Mouse (Mus musculus): Measurements from ENCODE around the gene Fam78b.

The Fam78b gene

GRCm38 (mm10) chr1:167001174-167001843, at the start of gene Fam78b:
Gene Fam78b (plus strand): TSS chr1:167001417.
- peak; percentile 26 to 84 for DNase-seq (ENCODE audit: inconsistent age in 2 of 2, low spot score in 1 of 2)

- peak; percentile 18 to 65 for DNase-seq (ENCODE audit: inconsistent age in 2 of 2, low spot score in 1 of 2)
Observed at GRCm38 (mm10) chr1:166964508-166964907, 36.7 kb upstream of the Fam78b start.

GRCm38 (mm10) chr1:166968271-166968670, 32.9 kb upstream of the Fam78b start:
- DNase-seq (ENCODE audit: inconsistent age in 2 of 2, low spot score in 1 of 2), result no peak

- DNase-seq (ENCODE audit: inconsistent age in 2 of 2, low spot score in 1 of 2), result no peak
Observed at GRCm38 (mm10) chr1:166973731-166974130, 27.5 kb upstream of the Fam78b start.

- no peak for DNase-seq (ENCODE audit: inconsistent age in 2 of 2, low spot score in 1 of 2)
Observed at GRCm38 (mm10) chr1:166978611-166979010, 22.6 kb upstream of the Fam78b start.

GRCm38 (mm10) chr1:166994266-166994665, 7.0 kb upstream of the Fam78b start:
- DNase-seq (ENCODE audit: inconsistent age in 2 of 2, low spot score in 1 of 2), result no peak

GRCm38 (mm10) chr1:166996250-166996649, 5.0 kb upstream of the Fam78b start:
- DNase-seq (ENCODE audit: inconsistent age in 2 of 2, low spot score in 1 of 2), result no peak

GRCm38 (mm10) chr1:166996811-166997210, 4.4 kb upstream of the Fam78b start:
- DNase-seq (ENCODE audit: inconsistent age in 2 of 2, low spot score in 1 of 2), result peak; percentile 80 to 91

GRCm38 (mm10) chr1:167000529-167001173, 566 bp upstream of the Fam78b start:
- DNase-seq (ENCODE audit: inconsistent age in 2 of 2, low spot score in 1 of 2), result peak; percentile 83 to 96

GRCm38 (mm10) chr1:167001844-167002485, 748 bp downstream of the Fam78b start:
- DNase-seq (ENCODE audit: inconsistent age in 2 of 2, low spot score in 1 of 2), result peak; percentile 26 to 79

GRCm38 (mm10) chr1:167002486-167002850, 1.3 kb downstream of the Fam78b start:
- peak; percentile 68 to 90 for DNase-seq (ENCODE audit: inconsistent age in 2 of 2, low spot score in 1 of 2)

GRCm38 (mm10) chr1:167004621-167005020, 3.4 kb downstream of the Fam78b start:
- DNase-seq (ENCODE audit: inconsistent age in 2 of 2, low spot score in 1 of 2), result no peak

GRCm38 (mm10) chr1:167007341-167007740, 6.1 kb downstream of the Fam78b start:
- no peak for DNase-seq (ENCODE audit: inconsistent age in 2 of 2, low spot score in 1 of 2)

GRCm38 (mm10) chr1:167010190-167010589, 9.0 kb downstream of the Fam78b start:
- DNase-seq (ENCODE audit: inconsistent age in 2 of 2, low spot score in 1 of 2), result no peak

GRCm38 (mm10) chr1:167011301-167011700, 10.1 kb downstream of the Fam78b start:
- no peak for DNase-seq (ENCODE audit: inconsistent age in 2 of 2, low spot score in 1 of 2)

GRCm38 (mm10) chr1:167012616-167013015, 11.4 kb downstream of the Fam78b start:
- no peak for DNase-seq (ENCODE audit: inconsistent age in 2 of 2, low spot score in 1 of 2)

GRCm38 (mm10) chr1:167013234-167013864, 12.1 kb downstream of the Fam78b start:
- peak; percentile 49 to 72 for DNase-seq (ENCODE audit: inconsistent age in 2 of 2, low spot score in 1 of 2)

GRCm38 (mm10) chr1:167016269-167016668, 15.1 kb downstream of the Fam78b start:
- DNase-seq (ENCODE audit: inconsistent age in 2 of 2, low spot score in 1 of 2), result peak in 1 of 2 experiments; percentile 55

- no peak for DNase-seq (ENCODE audit: inconsistent age in 2 of 2, low spot score in 1 of 2)
Observed at GRCm38 (mm10) chr1:167022001-167022424, 20.8 kb downstream of the Fam78b start.

GRCm38 (mm10) chr1:167022541-167023121, 21.4 kb downstream of the Fam78b start:
- no peak for DNase-seq (ENCODE audit: inconsistent age in 2 of 2, low spot score in 1 of 2)

- no peak for DNase-seq (ENCODE audit: inconsistent age in 2 of 2, low spot score in 1 of 2)
Observed at GRCm38 (mm10) chr1:167023794-167024193, 22.6 kb downstream of the Fam78b start.

Data from adrenal gland, adult (tissue).